Mouse (Mus musculus) stomach, postnatal 0 days (tissue): Measurements from ENCODE around the gene Meis2.

Experiments used
- CTCF ChIP-seq: IDR thresholded peaks from 2 replicates; pipeline ENCODE4 v1.5.1; 2016; ENCODE audit warnings: antibody characterized with exemption, low read depth, mild to moderate bottlenecking, moderate library complexity
- EP300 ChIP-seq: optimal IDR thresholded peaks from 2 replicates; pipeline ENCODE3; 2016; ENCODE audit warnings: antibody characterized with exemption

DNA sequence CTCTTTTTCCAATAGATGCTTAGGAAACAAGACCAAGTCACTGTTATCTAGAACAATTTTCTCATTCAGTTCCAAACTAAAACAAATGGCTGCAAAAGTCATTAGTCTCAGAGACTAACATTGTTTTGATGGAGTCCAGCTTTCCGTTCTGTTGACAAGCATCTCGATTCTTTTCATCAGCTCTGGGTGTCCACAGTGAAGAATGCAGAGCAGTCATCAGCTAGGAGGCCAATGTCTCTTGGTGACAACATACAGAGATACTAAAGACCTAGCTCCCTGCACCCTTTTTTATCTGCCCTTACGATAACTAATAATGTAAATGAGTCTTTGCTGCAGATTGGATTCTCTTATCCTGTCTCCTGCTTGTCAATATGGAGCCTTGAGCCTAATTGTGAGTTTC, 102.9 kb downstream of the Meis2 start:
- TF ChIP-seq CTCF, result no peak
- TF ChIP-seq EP300, result no peak
